Mouse (Mus musculus) T-cell, adult 66 days (primary cell): Measurements from ENCODE around the gene Nsmce4a. TPM values are rescaled to one million over a fixed set of nuclear protein-coding genes. Genes with fewer than 3 reads are reported as not detected.

Source experiments
- total RNA-seq, 2 experiments: library from RNA; stranded (reverse); gene quantifications; 3 replicates in 1 of 2; 4 replicates in 1 of 2; pipeline ENCODE4 v1.2.4; 2023

The Nsmce4a gene
- 100 to 1,000 TPM; 110 to 134 TPM for total RNA-seq

DNA sequence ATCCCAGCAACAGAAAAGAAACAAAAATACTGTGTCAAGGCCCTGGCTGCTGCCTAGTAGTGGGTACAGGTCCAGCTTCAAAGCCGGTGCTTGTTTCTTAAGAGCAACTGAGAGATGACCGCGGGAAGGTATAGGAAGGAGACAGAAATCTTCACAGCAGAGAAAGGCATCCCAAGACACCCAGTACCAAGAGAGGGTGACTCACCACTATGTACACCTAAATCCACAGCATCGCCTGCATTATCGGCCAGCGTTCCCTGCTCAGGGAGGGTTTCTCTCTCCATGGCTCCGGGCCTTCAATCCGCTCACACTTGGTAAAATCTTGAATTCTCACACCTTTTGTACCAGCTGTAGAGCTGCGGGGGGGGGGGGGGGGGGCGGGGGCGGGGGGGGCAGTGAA is at the start of gene Nsmce4a:
Gene Nsmce4a (minus strand): TSS at position 298 of the 400 bp plus-strand sequence.

DNA sequence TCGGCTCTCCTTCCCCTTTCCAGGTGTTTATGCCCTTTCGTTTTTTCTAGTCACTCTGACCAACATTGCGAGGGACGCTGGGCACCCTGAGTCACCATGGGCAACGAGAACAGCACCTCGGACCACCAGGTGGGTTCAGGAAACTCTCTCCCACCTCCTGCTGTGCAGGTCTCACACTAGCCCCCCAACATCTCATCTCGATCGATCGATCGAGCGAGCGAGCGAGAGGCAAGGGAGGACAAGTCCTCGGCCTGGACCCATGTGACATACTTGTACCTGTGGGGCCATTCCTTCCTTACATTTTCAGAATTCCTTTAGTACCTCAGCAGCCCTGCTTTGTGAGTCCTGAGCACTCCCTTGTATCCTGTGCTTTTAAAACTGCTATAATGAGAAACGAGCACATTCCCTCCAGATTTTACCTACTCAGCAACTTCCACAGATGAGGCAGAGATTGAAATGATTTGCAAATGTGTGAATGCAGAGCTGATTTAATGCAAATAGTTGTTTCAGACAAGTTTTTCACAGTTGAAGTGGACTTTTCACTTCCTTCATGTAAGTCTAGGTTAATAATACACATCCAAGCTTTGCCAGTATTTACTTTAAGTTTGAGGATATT is 4.6 kb upstream of the Nsmce4a start, which contains the start of gene Tacc2:
Gene Tacc2 (plus strand): TSS at position 51 of the 616 bp plus-strand sequence.

DNA sequence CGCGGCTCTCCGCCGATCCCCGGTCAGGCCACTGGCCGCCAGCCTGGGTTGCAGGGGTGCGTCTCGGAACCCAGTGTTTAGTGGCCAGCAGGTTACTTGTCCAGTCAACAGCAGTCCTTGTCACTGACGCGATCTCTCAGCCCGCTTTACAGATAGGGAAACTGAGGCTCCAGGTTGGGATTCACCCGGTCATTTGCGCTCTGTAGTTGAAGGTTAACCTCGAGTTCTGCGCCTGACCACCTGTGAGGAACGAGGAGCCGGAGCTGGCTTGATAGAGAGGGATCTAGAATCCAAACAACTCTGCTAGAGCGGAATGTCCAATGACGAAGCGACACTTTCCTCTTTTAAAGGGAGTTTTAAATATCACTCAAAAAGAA is 52.9 kb downstream of the Nsmce4a start, which contains the start of gene Ate1:
Gene Ate1 (minus strand): TSS at position 321 of the 377 bp plus-strand sequence.

Other genes starting within 250 kb of the Nsmce4a start
- 10 to 100 TPM; 40.9 to 64.2 TPM for gene Ate1, start 52.7 kb downstream of the Nsmce4a start, total RNA-seq
- gene Tacc2, start 4.3 kb upstream of the Nsmce4a start, total RNA-seq: 10 to 100 TPM; 16.2 to 18.0 TPM
- under 1 TPM; 0.80 to 0.87 TPM for gene Btbd16, start 201.0 kb upstream of the Nsmce4a start, total RNA-seq